Mouse (Mus musculus) cortical plate, adult 2 months (tissue): Measurements from ENCODE around the gene Etv6. TPM values are rescaled to one million over a fixed set of nuclear protein-coding genes. Genes with fewer than 3 reads are reported as not detected.

Experiments
- H3K27ac ChIP-seq: fragments of 200-500 bp; 2 replicates; pipeline ENCODE4 v1.5.1; 2012; ENCODE audit warnings: low read length, control low read depth, inconsistent platforms; ENCODE audit not compliant: insufficient read depth
- H3K4me1 ChIP-seq: fragments of 200-500 bp; 2 replicates; pipeline ENCODE4 v1.6.1; 2011; ENCODE audit warnings: low read length; ENCODE audit not compliant: control insufficient read depth, insufficient read depth
- H3K4me3 ChIP-seq: fragments of 200-500 bp; 2 replicates; pipeline ENCODE4 v1.5.1; 2011; ENCODE audit warnings: mild to moderate bottlenecking, low read length, control low read depth; ENCODE audit not compliant: insufficient read depth
- CTCF ChIP-seq: fragments of 200-500 bp; IDR thresholded peaks from 2 replicates; pipeline ENCODE4 v1.5.1; 2011; ENCODE audit warnings: mild to moderate bottlenecking, control low read depth, low read length; ENCODE audit not compliant: insufficient read depth; ENCODE audit errors: extremely low read depth
- POLR2A ChIP-seq: fragments of 200-500 bp; IDR thresholded peaks from 2 replicates; pipeline ENCODE4 v1.6.1; 2011; ENCODE audit warnings: mild to moderate bottlenecking, low read length, control low read depth; ENCODE audit not compliant: insufficient read depth; ENCODE audit errors: extremely low read depth
- polyA plus RNA-seq: library from polyadenylated mRNA; depleted of rRNA; stranded (reverse); fragments of >200 nt; gene quantifications from 2 replicates; pipeline ENCODE4 v1.2.3, GENCODE M21; 2012

Gene Etv6
- polyA plus RNA-seq, 1 experiment, result 13.0 TPM

DNA sequence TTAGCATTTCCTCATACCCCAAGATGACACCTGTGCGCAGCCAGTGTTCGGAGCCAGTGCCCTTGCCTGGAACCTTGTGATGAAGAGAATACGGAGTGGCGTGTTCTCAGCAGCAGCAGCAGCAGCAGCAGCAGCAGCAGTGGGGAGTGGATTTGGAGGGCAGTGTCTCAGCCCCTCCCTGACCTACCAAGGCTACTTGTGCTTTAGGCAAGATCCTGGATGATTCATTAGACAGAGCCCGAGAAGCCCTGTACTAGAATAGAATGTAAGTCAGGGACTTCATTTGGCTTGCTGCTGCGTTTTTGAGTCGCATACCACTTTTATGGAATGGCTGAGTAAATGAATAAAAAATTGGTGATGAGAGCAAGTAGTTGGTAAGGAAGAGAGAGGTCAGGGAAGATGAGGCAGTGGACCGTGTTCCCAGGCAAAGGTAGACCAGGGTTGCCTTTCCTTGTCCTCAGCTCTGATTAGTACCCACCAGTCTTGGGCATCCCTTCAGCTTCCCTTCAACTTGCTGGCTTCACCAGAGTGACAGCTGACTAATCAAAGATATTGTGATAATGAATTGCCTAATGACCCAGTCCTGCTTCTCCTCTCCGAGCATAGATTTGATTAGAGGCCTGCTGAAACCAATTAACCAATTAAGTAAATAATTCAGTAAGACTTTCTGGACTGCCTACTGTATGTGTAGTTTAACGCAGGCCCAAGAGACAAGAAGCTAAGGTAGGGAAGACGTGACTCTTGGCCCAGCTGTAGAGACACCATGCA is 64.7 kb downstream of the Etv6 start:
- H3K27ac ChIP-seq, result no peak overlapping the region
- no peak overlapping the region for H3K4me3 ChIP-seq
- H3K4me1 ChIP-seq, result 0 out of 2 replicates have a peak, but pooled peaks cover 1% of the 10 kb centered on the region
- TF ChIP-seq CTCF (no peak), POLR2A (no peak)

DNA sequence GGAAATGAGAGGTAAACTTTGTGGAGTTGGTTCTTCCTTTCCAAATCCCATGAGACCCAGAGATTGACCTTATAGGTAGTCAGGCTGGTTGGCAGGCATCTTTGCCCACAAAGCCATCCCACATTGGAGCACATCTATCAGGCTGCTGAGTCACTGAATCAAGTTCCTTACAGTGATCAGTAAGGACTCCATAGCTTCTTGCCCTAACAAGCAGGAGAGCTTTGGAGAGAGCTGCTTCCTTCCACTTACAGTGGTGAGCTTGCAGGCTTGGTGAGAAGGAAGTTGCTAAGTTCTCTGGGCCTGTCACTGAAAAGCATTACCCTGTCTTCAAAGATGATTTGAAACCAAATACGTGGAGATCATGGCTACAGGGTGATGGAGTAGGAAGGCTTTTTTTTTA is 66.9 kb downstream of the Etv6 start:
- no peak overlapping the region for H3K4me3 ChIP-seq
- no peak overlapping the region for H3K27ac ChIP-seq
- H3K4me1 ChIP-seq, result peaks cover 3% of the 10 kb centered on the region; the same call in 1 of the 2 replicates
- no peak for TF ChIP-seq CTCF
- no peak for TF ChIP-seq POLR2A

DNA sequence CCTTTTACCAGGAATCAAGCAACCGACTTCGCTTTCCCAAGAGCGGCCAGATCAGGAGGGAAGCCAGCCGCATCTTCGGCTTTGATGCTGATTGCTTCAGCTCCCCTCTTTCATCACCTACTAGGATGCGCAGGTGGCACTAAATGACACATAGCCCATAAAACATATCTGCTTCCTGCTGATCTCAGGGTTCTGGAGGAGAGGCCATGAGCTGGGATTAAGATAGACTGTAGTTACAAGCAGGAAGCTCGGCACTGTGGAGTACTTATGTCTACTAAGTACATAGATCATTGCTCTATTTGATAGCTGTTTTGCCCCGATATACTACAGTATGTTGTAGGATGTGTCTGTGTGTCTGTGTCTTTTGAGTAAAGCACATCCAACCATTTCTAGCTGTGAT is 68.0 kb downstream of the Etv6 start:
- Histone ChIP-seq H3K4me3 (no peak overlapping the region), H3K27ac (no peak overlapping the region), H3K4me1 (peaks cover 3% of the 10 kb centered on the region; the same call in 1 of the 2 replicates)
- TF ChIP-seq POLR2A, result no peak
- no peak for TF ChIP-seq CTCF

DNA sequence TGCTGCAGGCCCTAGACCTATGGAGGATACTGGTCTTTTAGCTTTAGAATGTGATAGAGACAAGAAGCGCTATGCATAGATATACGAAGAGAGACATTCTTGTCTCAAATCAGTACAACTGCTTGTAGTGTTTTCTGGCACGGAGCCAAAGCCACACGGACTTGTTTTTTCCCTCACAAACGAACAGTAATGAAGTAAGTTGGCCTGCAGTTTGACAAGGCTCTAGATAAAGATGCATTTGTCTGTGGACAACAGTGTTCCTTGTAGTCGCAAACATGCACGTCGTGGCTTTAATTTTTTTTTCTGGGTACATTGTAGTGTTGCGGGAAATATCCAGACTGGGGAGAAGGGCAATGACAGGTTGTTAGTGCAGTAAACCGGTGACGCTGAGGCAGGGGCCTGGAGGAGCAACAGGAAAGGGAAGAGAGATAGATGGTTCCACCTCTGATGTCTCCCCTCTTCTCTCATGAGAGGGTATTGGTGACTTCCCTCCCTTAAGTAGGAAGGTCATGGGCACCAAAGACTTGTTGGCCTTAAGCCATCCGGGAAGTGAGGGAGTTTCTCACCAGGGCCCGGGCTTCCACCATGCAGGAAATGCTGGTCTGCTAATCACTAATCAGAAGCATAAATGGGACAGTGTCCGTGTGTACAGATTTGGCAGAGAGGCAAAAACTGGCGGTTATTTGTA is 70.2 kb downstream of the Etv6 start:
- no peak overlapping the region for H3K27ac ChIP-seq
- no peak for TF ChIP-seq POLR2A
- no peak for TF ChIP-seq CTCF
- no peak overlapping the region for H3K4me3 ChIP-seq
- H3K4me1 ChIP-seq, result peaks cover 3% of the 10 kb centered on the region; the same call in 1 of the 2 replicates

DNA sequence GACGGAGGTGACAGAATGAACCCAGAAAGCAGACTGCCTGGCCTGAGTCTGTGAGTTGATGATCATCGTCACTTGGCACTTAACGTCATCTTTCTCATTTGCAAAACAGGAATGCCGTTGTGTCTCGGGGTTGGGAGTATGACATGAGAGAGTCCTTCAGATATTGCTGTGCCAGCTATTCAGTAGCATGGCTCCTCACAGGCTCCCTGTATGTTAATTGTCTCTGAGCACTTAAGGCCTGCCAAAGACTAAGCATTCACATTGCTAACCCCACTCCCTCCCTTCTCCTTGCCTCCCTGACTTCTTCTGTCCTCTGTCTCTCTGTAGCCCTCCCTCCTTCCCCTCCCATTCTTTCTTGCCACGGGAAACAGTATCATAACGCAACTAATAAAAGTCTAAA is 72.2 kb downstream of the Etv6 start:
- TF ChIP-seq POLR2A, result no peak
- TF ChIP-seq CTCF, result no peak

DNA sequence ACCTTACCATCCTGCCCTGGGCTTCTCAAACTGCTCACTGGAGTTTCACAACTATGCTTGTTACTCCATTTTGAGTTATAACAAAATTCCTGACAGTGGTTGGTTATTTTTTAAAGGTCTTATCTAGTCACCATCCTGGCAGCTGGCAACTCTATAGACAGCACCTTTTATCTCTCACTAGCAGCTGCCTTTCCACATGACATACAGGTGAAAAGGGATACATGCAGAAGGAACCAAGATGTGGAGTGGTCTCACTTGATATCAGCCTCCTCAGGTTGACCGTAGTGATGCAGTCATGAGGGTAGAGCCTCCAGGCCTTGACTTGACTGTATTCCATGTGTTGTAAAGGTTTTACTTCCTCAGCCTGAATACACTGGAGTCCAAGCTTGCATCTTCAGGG is 74.2 kb downstream of the Etv6 start:
- Histone ChIP-seq H3K4me1 (peaks cover 3% of the 10 kb centered on the region; the same call in 1 of the 2 replicates), H3K4me3 (no peak overlapping the region), H3K27ac (no peak overlapping the region)
- TF ChIP-seq CTCF, result no peak
- TF ChIP-seq POLR2A, result no peak

More for the DNA sequence above, 72.2 kb downstream of the Etv6 start:
- Histone ChIP-seq H3K4me1 (peaks cover 3% of the 10 kb centered on the region; the same call in 1 of the 2 replicates), H3K27ac (no peak overlapping the region), H3K4me3 (no peak overlapping the region)

DNA sequence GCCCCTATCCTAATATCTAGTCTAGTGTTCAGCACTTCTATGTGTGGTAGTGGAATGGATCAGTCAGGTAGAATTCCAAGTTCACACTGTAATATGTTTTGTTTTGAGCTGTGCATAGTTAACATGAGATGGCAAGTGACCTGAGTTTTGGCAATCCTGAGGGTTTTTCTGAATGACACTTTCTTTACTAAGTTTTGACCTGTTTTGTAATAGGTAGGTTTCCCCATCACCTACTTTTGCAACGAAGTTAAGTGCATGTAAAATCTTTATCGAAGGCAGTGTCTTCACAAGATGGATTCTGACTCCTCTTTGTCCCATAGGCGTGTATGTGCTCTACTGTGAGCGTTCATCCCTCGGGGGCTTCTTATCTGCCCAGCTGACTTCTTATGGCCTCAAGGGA is 74.7 kb downstream of the Etv6 start:
- no peak overlapping the region for H3K27ac ChIP-seq
- no peak for TF ChIP-seq POLR2A
- no peak for TF ChIP-seq CTCF
- H3K4me1 ChIP-seq, result peaks cover 3% of the 10 kb centered on the region; the same call in 1 of the 2 replicates
- no peak overlapping the region for H3K4me3 ChIP-seq

DNA sequence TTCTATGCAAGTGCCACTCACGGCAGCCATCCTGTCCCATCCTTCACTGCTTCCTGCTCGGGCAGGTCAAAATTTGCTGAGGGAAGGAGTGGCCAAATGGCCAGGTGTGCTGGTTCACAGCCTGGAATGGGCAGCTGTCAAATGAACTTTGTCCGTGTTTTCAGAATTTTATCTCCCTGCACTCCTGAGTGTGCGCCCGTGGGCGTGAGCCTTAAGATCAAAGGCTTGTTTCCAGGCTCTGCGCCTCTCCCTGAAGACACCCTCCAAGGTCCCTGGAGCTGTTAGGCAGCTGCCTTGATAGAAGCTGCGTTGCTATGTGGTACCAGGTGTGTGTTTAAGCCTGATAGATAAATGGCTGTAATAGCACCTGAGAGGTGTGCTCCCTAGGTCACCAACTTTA is 76.1 kb downstream of the Etv6 start:
- Histone ChIP-seq H3K4me1 (no peaks in the 10 kb centered on the region; the same call in 1 of the 2 replicates), H3K27ac (no peak overlapping the region), H3K4me3 (no peak overlapping the region)
- TF ChIP-seq POLR2A (no peak), CTCF (no peak)

DNA sequence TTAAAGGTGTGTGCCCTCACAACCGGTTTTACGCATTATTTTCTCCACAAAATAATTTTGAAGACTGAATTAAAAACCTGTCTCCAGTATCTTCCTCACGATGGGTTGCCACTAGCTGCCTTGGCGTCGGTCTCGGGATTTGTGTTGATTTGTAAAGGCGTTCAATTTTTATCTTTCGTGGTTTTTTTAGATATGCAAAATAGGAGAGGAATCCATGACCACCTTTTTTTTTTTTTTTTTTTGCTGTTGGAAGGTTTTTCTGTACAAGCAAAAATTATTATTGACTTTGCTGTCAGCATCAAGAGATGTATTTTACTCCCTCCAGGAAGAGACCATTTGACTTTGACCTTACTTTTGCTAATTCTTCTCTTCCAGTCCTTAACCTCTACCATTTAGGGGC is 77.3 kb downstream of the Etv6 start:
- TF ChIP-seq POLR2A, result no peak
- no peak for TF ChIP-seq CTCF
- no peak overlapping the region for H3K27ac ChIP-seq
- no peaks in the 10 kb centered on the region; the same call in 1 of the 2 replicates for H3K4me1 ChIP-seq
- H3K4me3 ChIP-seq, result no peak overlapping the region
